Mouse (Mus musculus) layer of hippocampus, adult 8-10 months (tissue): ENCODE data around the gene Tent4a. TPM values are rescaled to one million over a fixed set of nuclear protein-coding genes. Genes with fewer than 3 reads are reported as not detected.

Experiments
- DNase-seq, 2 experiments: peaks; one replicate each; pipeline ENCODE4 v3.0.0; 2022; ENCODE audit warnings: low spot score in 2 of 2
- total RNA-seq, 4 experiments: library from RNA; stranded (reverse); gene quantifications; 2 replicates each; pipeline ENCODE4 v1.2.4; 2022

The Tent4a gene
- total RNA-seq, 4 experiments from 2014 or later = 43.8 to 51.2 (median 47.3) TPM

GRCm38 (mm10) chr13:69523444-69524157, 10.8 kb downstream of the Tent4a start:
- no peak for DNase-seq

- peak in 1 of 2 experiments; percentile 60 for DNase-seq
Measured at GRCm38 (mm10) chr13:69522161-69522791, 12.1 kb downstream of the Tent4a start.

GRCm38 (mm10) chr13:69519137-69519536, 15.3 kb downstream of the Tent4a start:
- DNase-seq = no peak

- no peak for DNase-seq
Measured at GRCm38 (mm10) chr13:69517445-69517844, 17.0 kb downstream of the Tent4a start.

- DNase-seq = no peak
Measured at GRCm38 (mm10) chr13:69515091-69515490, 19.3 kb downstream of the Tent4a start.

GRCm38 (mm10) chr13:69509391-69510244, 24.8 kb downstream of the Tent4a start:
- DNase-seq = no peak

- DNase-seq = no peak
Measured at GRCm38 (mm10) chr13:69507666-69508065, 26.8 kb downstream of the Tent4a start.

GRCm38 (mm10) chr13:69506341-69507086, 27.9 kb downstream of the Tent4a start:
- no peak for DNase-seq

GRCm38 (mm10) chr13:69502863-69503262, 31.6 kb downstream of the Tent4a start:
- no peak for DNase-seq

GRCm38 (mm10) chr13:69502157-69502750, 32.2 kb downstream of the Tent4a start:
- no peak for DNase-seq

- no peak for DNase-seq
Measured at GRCm38 (mm10) chr13:69498276-69498675, 36.1 kb downstream of the Tent4a start.

- no peak for DNase-seq
Measured at GRCm38 (mm10) chr13:69492876-69493463, 41.4 kb downstream of the Tent4a start.

GRCm38 (mm10) chr13:69489777-69490176, 44.6 kb downstream of the Tent4a start:
- DNase-seq = no peak

GRCm38 (mm10) chr13:69488565-69489255, 45.7 kb downstream of the Tent4a start:
- DNase-seq = no peak

GRCm38 (mm10) chr13:69487611-69488275, 46.7 kb downstream of the Tent4a start:
- no peak for DNase-seq

GRCm38 (mm10) chr13:69487108-69487507, 47.3 kb downstream of the Tent4a start:
- no peak for DNase-seq

- DNase-seq = no peak
Measured at GRCm38 (mm10) chr13:69485833-69486232, 48.6 kb downstream of the Tent4a start.

GRCm38 (mm10) chr13:69485326-69485725, 49.1 kb downstream of the Tent4a start:
- no peak for DNase-seq

- DNase-seq = no peak
Measured at GRCm38 (mm10) chr13:69482751-69483150, 51.7 kb downstream of the Tent4a start.
